Mouse (Mus musculus) midbrain, embryonic 15.5 days (tissue): ENCODE data around the gene Rragd. TPM values are rescaled to one million over a fixed set of nuclear protein-coding genes. Genes with fewer than 3 reads are reported as not detected.

Experiments used
- ATAC-seq: fragments of 200-750 bp; cut with Nextera tagmentation; replicated peaks from 2 replicates; pipeline ENCODE4 v1.8.0; 2017; ENCODE audit warnings: moderate TSS enrichment
- H3K27ac ChIP-seq: fragments of 300-500 bp; sonication (generic); 2 replicates; pipeline ENCODE4 v1.5.1; 2015; ENCODE audit warnings: mild to moderate bottlenecking, inconsistent platforms
- H3K27me3 ChIP-seq: fragments of 300-500 bp; sonication (generic); replicated peaks from 2 replicates; pipeline ENCODE4 v1.6.1; 2015; ENCODE audit warnings: inconsistent platforms
- H3K36me3 ChIP-seq: fragments of 300-500 bp; sonication (generic); replicated peaks from 2 replicates; pipeline ENCODE4 v1.6.1; 2015; ENCODE audit warnings: inconsistent platforms
- H3K4me1 ChIP-seq: fragments of 300-500 bp; sonication (generic); 2 replicates; pipeline ENCODE4 v1.6.1; 2015; ENCODE audit warnings: inconsistent platforms
- H3K4me2 ChIP-seq: fragments of 300-500 bp; sonication (generic); 2 replicates; pipeline ENCODE4 v1.6.1; 2015; ENCODE audit warnings: inconsistent platforms, mild to moderate bottlenecking, moderate library complexity
- H3K4me3 ChIP-seq: fragments of 300-500 bp; sonication (generic); 2 replicates; pipeline ENCODE4 v1.5.1; 2015; ENCODE audit warnings: mild to moderate bottlenecking, inconsistent platforms
- H3K9ac ChIP-seq: fragments of 300-500 bp; sonication (generic); 2 replicates; pipeline ENCODE4 v1.6.1; 2015; ENCODE audit warnings: mild to moderate bottlenecking, inconsistent platforms
- H3K9me3 ChIP-seq: fragments of 300-500 bp; sonication (generic); 2 replicates; pipeline ENCODE4 v1.6.1; 2016; ENCODE audit warnings: inconsistent platforms
- WGBS: fragments of 180-500 bp; shearing (Covaris S2); methylation state at CpG from one replicate; pipeline ENCODE4 v1.1.7; 2015; ENCODE audit warnings: mixed read lengths; 5-methylcytosine and 5-hydroxymethylcytosine counted together
- polyA plus RNA-seq: library from polyadenylated mRNA; unstranded; fragments of >200 nt; fragmentation: Nextera tagmentation; extraction: Ambion mirVana; gene quantifications from 2 replicates; pipeline ENCODE4 v1.2.1, GENCODE M21; 2015

Rragd gene
- 31.3 and 32.2 TPM in 2 replicates for polyA plus RNA-seq

- peaks cover 24% of the 10 kb centered on the region for H3K4me1 ChIP-seq
- under 1% methylated on average over 18 of the region's 18 CpGs for WGBS
- H3K36me3 ChIP-seq: no peaks in the 10 kb centered on the region
- H3K27me3 ChIP-seq: no peaks in the 10 kb centered on the region
- H3K9ac ChIP-seq: peak within 1 kb of the TSS; percentile 78
- no peaks in the 10 kb centered on the region for H3K9me3 ChIP-seq
- peak within 1 kb of the TSS; percentile 86 for H3K27ac ChIP-seq
- ATAC-seq: peak; percentile 86
- peak within 1 kb of the TSS; percentile 71 for H3K4me2 ChIP-seq
- H3K4me3 ChIP-seq: peak within 1 kb of the TSS; percentile 68
Measured at GRCm38 (mm10) chr4:32982716-32983175, at the start of gene Rragd. TSS of gene Rragd (plus strand) at chr4:32983037.

- H3K9ac ChIP-seq: no peak overlapping the region
- H3K4me2 ChIP-seq: no peak overlapping the region
- no peak overlapping the region for H3K4me3 ChIP-seq
- 73% methylated on average over 9 of the region's 9 CpGs for WGBS
- no peak for ATAC-seq
- H3K9me3 ChIP-seq: no peaks in the 10 kb centered on the region
- no peaks in the 10 kb centered on the region for H3K36me3 ChIP-seq
- peaks cover 4% of the 10 kb centered on the region for H3K4me1 ChIP-seq
- H3K27me3 ChIP-seq: no peaks in the 10 kb centered on the region
- H3K27ac ChIP-seq: no peak overlapping the region
Measured at GRCm38 (mm10) chr4:32936762-32937341, 46.0 kb upstream of the Rragd start.

GRCm38 (mm10) chr4:32939521-32939920 lies 43.3 kb upstream of the Rragd start:
- no peak overlapping the region for H3K4me2 ChIP-seq
- peak overlapping the region; percentile 45; the same call in 1 of the 2 replicates for H3K27ac ChIP-seq
- 30% methylated on average over 4 of the region's 4 CpGs for WGBS
- no peaks in the 10 kb centered on the region for H3K27me3 ChIP-seq
- no peaks in the 10 kb centered on the region for H3K36me3 ChIP-seq
- H3K9ac ChIP-seq: no peak overlapping the region
- peaks cover 4% of the 10 kb centered on the region for H3K4me1 ChIP-seq
- H3K9me3 ChIP-seq: no peaks in the 10 kb centered on the region
- no peak for ATAC-seq
- H3K4me3 ChIP-seq: no peak overlapping the region

GRCm38 (mm10) chr4:32939964-32940363 lies 42.9 kb upstream of the Rragd start:
- 0 out of 2 replicates have a peak overlapping the region, but pooled peaks have one; percentile 45 for H3K27ac ChIP-seq
- no peaks in the 10 kb centered on the region for H3K36me3 ChIP-seq
- H3K9ac ChIP-seq: no peak overlapping the region
- H3K4me2 ChIP-seq: no peak overlapping the region
- H3K4me3 ChIP-seq: no peak overlapping the region
- no peak for ATAC-seq
- H3K9me3 ChIP-seq: no peaks in the 10 kb centered on the region
- no peaks in the 10 kb centered on the region for H3K27me3 ChIP-seq
- 42% methylated on average over 5 of the region's 5 CpGs for WGBS
- H3K4me1 ChIP-seq: peaks cover 4% of the 10 kb centered on the region

GRCm38 (mm10) chr4:32940984-32941383 lies 41.9 kb upstream of the Rragd start:
- Histone ChIP-seq H3K9ac (no peak overlapping the region), H3K4me3 (no peak overlapping the region), H3K27ac (no peak overlapping the region), H3K36me3 (no peaks in the 10 kb centered on the region), H3K4me2 (no peak overlapping the region), H3K9me3 (no peaks in the 10 kb centered on the region), H3K4me1 (peaks cover 4% of the 10 kb centered on the region), H3K27me3 (no peaks in the 10 kb centered on the region)
- no peak for ATAC-seq
- 54% methylated on average over 4 of the region's 4 CpGs for WGBS

GRCm38 (mm10) chr4:32947631-32948030 lies 35.2 kb upstream of the Rragd start:
- Histone ChIP-seq H3K9me3 (no peaks in the 10 kb centered on the region), H3K4me1 (peaks cover 25% of the 10 kb centered on the region), H3K4me2 (no peak overlapping the region), H3K27ac (no peak overlapping the region), H3K36me3 (no peaks in the 10 kb centered on the region), H3K4me3 (no peak overlapping the region), H3K9ac (no peak overlapping the region), H3K27me3 (no peaks in the 10 kb centered on the region)
- no peak for ATAC-seq
- 39% methylated on average over 4 of the region's 4 CpGs for WGBS

- WGBS: 40% methylated on average over 10 of the region's 10 CpGs
- H3K27ac ChIP-seq: no peak overlapping the region
- no peaks in the 10 kb centered on the region for H3K27me3 ChIP-seq
- no peaks in the 10 kb centered on the region for H3K9me3 ChIP-seq
- no peak for ATAC-seq
- peaks cover 25% of the 10 kb centered on the region for H3K4me1 ChIP-seq
- H3K4me2 ChIP-seq: 0 out of 2 replicates have a peak overlapping the region, but pooled peaks have one; percentile 0
- H3K36me3 ChIP-seq: no peaks in the 10 kb centered on the region
- no peak overlapping the region for H3K9ac ChIP-seq
- no peak overlapping the region for H3K4me3 ChIP-seq
Measured at GRCm38 (mm10) chr4:32948696-32949095, 34.1 kb upstream of the Rragd start.

GRCm38 (mm10) chr4:32950356-32951034 lies 32.3 kb upstream of the Rragd start, which contains the start of gene Ankrd6:
TSS of gene Ankrd6 (minus strand) at chr4:32950841.
- Histone ChIP-seq H3K9ac (peak within 1 kb of the TSS; percentile 52), H3K27ac (0 out of 2 replicates have a peak within 1 kb of the TSS, but pooled peaks have one; percentile 13)
- peak; percentile 94 for ATAC-seq

GRCm38 (mm10) chr4:32951035-32951940 lies 31.5 kb upstream of the Rragd start:
- H3K9me3 ChIP-seq: no peaks in the 10 kb centered on the region
- H3K4me2 ChIP-seq: peak overlapping the region; percentile 87
- H3K36me3 ChIP-seq: no peaks in the 10 kb centered on the region
- 4% methylated on average over 34 of the region's 34 CpGs for WGBS
- H3K4me3 ChIP-seq: peak overlapping the region; percentile 77
- no peak overlapping the region for H3K27ac ChIP-seq
- peak; percentile 64 for ATAC-seq
- peaks cover 25% of the 10 kb centered on the region for H3K4me1 ChIP-seq
- no peaks in the 10 kb centered on the region for H3K27me3 ChIP-seq
- peak overlapping the region; percentile 52 for H3K9ac ChIP-seq

More at GRCm38 (mm10) chr4:32950356-32951034, 32.3 kb upstream of the Rragd start, which contains the start of gene Ankrd6:
- Histone ChIP-seq H3K9me3 (no peaks in the 10 kb centered on the region), H3K27me3 (no peaks in the 10 kb centered on the region), H3K36me3 (no peaks in the 10 kb centered on the region), H3K4me3 (peak within 1 kb of the TSS; percentile 77), H3K4me1 (peaks cover 25% of the 10 kb centered on the region), H3K4me2 (peak within 1 kb of the TSS; percentile 87)
- WGBS: under 1% methylated on average over 66 of the region's 66 CpGs

GRCm38 (mm10) chr4:32952681-32953080 lies 30.2 kb upstream of the Rragd start:
- 0 out of 2 replicates have a peak overlapping the region, but pooled peaks have one; percentile 77 for H3K4me3 ChIP-seq
- ATAC-seq: no peak
- no peaks in the 10 kb centered on the region for H3K36me3 ChIP-seq
- H3K27me3 ChIP-seq: no peaks in the 10 kb centered on the region
- WGBS: 27% methylated on average over 7 of the region's 7 CpGs
- no peak overlapping the region for H3K4me2 ChIP-seq
- no peaks in the 10 kb centered on the region for H3K9me3 ChIP-seq
- peaks cover 23% of the 10 kb centered on the region for H3K4me1 ChIP-seq
- H3K9ac ChIP-seq: no peak overlapping the region
- H3K27ac ChIP-seq: no peak overlapping the region

GRCm38 (mm10) chr4:32956423-32956822 lies 26.4 kb upstream of the Rragd start:
- Histone ChIP-seq H3K9ac (no peak overlapping the region), H3K27ac (no peak overlapping the region), H3K4me1 (peaks cover 8% of the 10 kb centered on the region), H3K27me3 (no peaks in the 10 kb centered on the region), H3K36me3 (no peaks in the 10 kb centered on the region), H3K4me2 (no peak overlapping the region), H3K9me3 (no peaks in the 10 kb centered on the region), H3K4me3 (no peak overlapping the region)
- no peak for ATAC-seq
- 23% methylated on average over 2 of the region's 2 CpGs for WGBS

GRCm38 (mm10) chr4:32961394-32961793 lies 21.4 kb upstream of the Rragd start:
- H3K9ac ChIP-seq: no peak overlapping the region
- no peak overlapping the region for H3K4me2 ChIP-seq
- no peak overlapping the region for H3K27ac ChIP-seq
- H3K4me1 ChIP-seq: no peaks in the 10 kb centered on the region
- WGBS: 85% methylated on average over 3 of the region's 3 CpGs
- H3K4me3 ChIP-seq: no peak overlapping the region
- no peak for ATAC-seq
- no peaks in the 10 kb centered on the region for H3K9me3 ChIP-seq
- no peaks in the 10 kb centered on the region for H3K36me3 ChIP-seq
- no peaks in the 10 kb centered on the region for H3K27me3 ChIP-seq
